Mouse (Mus musculus): ENCODE measurements around the gene Arid1b.

- TF ChIP-seq GATA1 (IDR thresholded peaks at IDR 0.05; ENCODE audit: borderline replicate concordance, low read length) = no peak
- TF ChIP-seq FLI1 (IDR thresholded peaks at IDR 0.05; ENCODE audit: low read length) = no peak
These were observed 228.7 kb downstream of the Arid1b start for GRCm38 (mm10) chr17:5222827-5223226.

All from megakaryocyte, embryonic 14.5 days (primary cell).